Mouse (Mus musculus) liver, adult 2 months (tissue): ENCODE measurements at regions not wholly inside any gene's neighbourhood (a gene's known extent, or its start where the extent isn't known, plus 50 kb on each side); places are given as distances from the start of the nearest gene placed in this dataset.
"Not testable (repeated sequence)": the region's sequence is repeated elsewhere in the genome, so short reads cannot be mapped to it uniquely, and the experiment has no call there.

Source experiments
- DNase-seq: peaks from one replicate; pipeline ENCODE4 v3.0.0-alpha.2; 2011; ENCODE audit warnings: low read depth, low spot score; ENCODE audit errors: extremely low read depth
- H3K27ac ChIP-seq: fragments of 200-500 bp; replicated peaks from 2 replicates; pipeline ENCODE4 v1.5.1; 2012; ENCODE audit warnings: low read depth, mild to moderate bottlenecking, control low read depth, inconsistent platforms, low read length; ENCODE audit not compliant: insufficient read depth
- H3K27me3 ChIP-seq: fragments of 200-500 bp; 2 replicates; pipeline ENCODE4 v1.6.1; 2012; ENCODE audit warnings: mild to moderate bottlenecking, moderate library complexity, low read length, inconsistent platforms; ENCODE audit not compliant: control insufficient read depth, insufficient read depth
- H3K36me3 ChIP-seq: fragments of 200-500 bp; 2 replicates; pipeline ENCODE4 v1.6.1; 2012; ENCODE audit warnings: low read length, inconsistent platforms; ENCODE audit not compliant: control insufficient read depth, insufficient read depth
- H3K4me1 ChIP-seq: fragments of 200-500 bp; 2 replicates; pipeline ENCODE4 v1.6.1; 2011; ENCODE audit warnings: low read length; ENCODE audit not compliant: control insufficient read depth, insufficient read depth
- H3K4me3 ChIP-seq: fragments of 200-500 bp; 2 replicates; pipeline ENCODE4 v1.5.1; 2011; ENCODE audit warnings: low read depth, mild to moderate bottlenecking, control low read depth, low read length, moderate library complexity; ENCODE audit not compliant: insufficient read depth
- H3K79me2 ChIP-seq: fragments of 200-500 bp; 2 replicates; pipeline ENCODE4 v1.6.1; 2012; ENCODE audit warnings: inconsistent platforms, mild to moderate bottlenecking, low read length, moderate library complexity; ENCODE audit not compliant: control insufficient read depth, insufficient read depth
- H3K9ac ChIP-seq: fragments of 200-500 bp; 2 replicates; pipeline ENCODE4 v1.6.1; 2012; ENCODE audit warnings: low read depth, mild to moderate bottlenecking, control low read depth, inconsistent platforms, low read length
- CTCF ChIP-seq: fragments of 200-500 bp; IDR thresholded peaks from 2 replicates; pipeline ENCODE4 v1.5.1; 2011; ENCODE audit warnings: low read depth, low read length, control low read depth
- POLR2A ChIP-seq: fragments of 200-500 bp; IDR thresholded peaks from 2 replicates; pipeline ENCODE4 v1.6.1; 2011; ENCODE audit warnings: low read length, control low read depth; ENCODE audit not compliant: insufficient read depth; ENCODE audit errors: extremely low read depth
- WGBS: fragments of 180-500 bp; shearing (Covaris S2); methylation state at CpG from one replicate; pipeline ENCODE4 v1.1.7; 2018; 5-methylcytosine and 5-hydroxymethylcytosine counted together

GRCm38 (mm10) chr13:12925604-12926003, 79.6 kb downstream of the Prl2c2 start:
- Histone ChIP-seq H3K27me3 (no peaks in the 10 kb centered on the region), H3K36me3 (no peaks in the 10 kb centered on the region), H3K79me2 (no peaks in the 10 kb centered on the region), H3K4me3 (no peak overlapping the region), H3K27ac (no peak overlapping the region), H3K4me1 (no peaks in the 10 kb centered on the region), H3K9ac (no peak overlapping the region)
- TF ChIP-seq CTCF (peak; percentile 35; the same call in 1 of the 2 replicates), POLR2A (no peak)
- DNase-seq = no peak
- 88% methylated on average over 14 of the region's 14 CpGs for WGBS

GRCm38 (mm10) chr13:12912902-12913301, 92.3 kb downstream of the Prl2c2 start:
- no peak overlapping the region for H3K9ac ChIP-seq
- peaks cover 2% of the 10 kb centered on the region; the same call in 1 of the 2 replicates for H3K27me3 ChIP-seq
- H3K4me3 ChIP-seq = no peak overlapping the region
- TF ChIP-seq CTCF (no peak), POLR2A (no peak)
- WGBS = 78% methylated on average over 5 of the region's 5 CpGs
- no peaks in the 10 kb centered on the region for H3K36me3 ChIP-seq
- no peak overlapping the region for H3K27ac ChIP-seq
- no peaks in the 10 kb centered on the region for H3K79me2 ChIP-seq
- DNase-seq = peak; percentile 28
- H3K4me1 ChIP-seq = no peaks in the 10 kb centered on the region

- peaks cover 2% of the 10 kb centered on the region; the same call in 1 of the 2 replicates for H3K27me3 ChIP-seq
- no peak overlapping the region for H3K9ac ChIP-seq
- TF ChIP-seq CTCF = no peak
- no peak for TF ChIP-seq POLR2A
- H3K4me1 ChIP-seq = no peaks in the 10 kb centered on the region
- H3K36me3 ChIP-seq = no peaks in the 10 kb centered on the region
- DNase-seq = no peak
- H3K79me2 ChIP-seq = no peaks in the 10 kb centered on the region
- no peak overlapping the region for H3K27ac ChIP-seq
- no peak overlapping the region for H3K4me3 ChIP-seq
Observed at GRCm38 (mm10) chr13:12906151-12906550, 99.0 kb downstream of the Prl2c2 start.

GRCm38 (mm10) chr13:12889631-12890030, 89.8 kb upstream of the Prl2c3 start:
- H3K79me2 ChIP-seq, H3K27me3 ChIP-seq, H3K4me3 ChIP-seq, H3K4me1 ChIP-seq, H3K27ac ChIP-seq, H3K36me3 ChIP-seq, DNase-seq, H3K9ac ChIP-seq: not testable (repeated sequence)
- 85% methylated on average over 20 of the region's 20 CpGs for WGBS

- not testable (repeated sequence) for DNase-seq, H3K27ac ChIP-seq, H3K79me2 ChIP-seq, H3K9ac ChIP-seq, H3K4me1 ChIP-seq, H3K4me3 ChIP-seq, H3K36me3 ChIP-seq, H3K27me3 ChIP-seq
- WGBS = 62% methylated on average over 3 of the region's 3 CpGs
Observed at GRCm38 (mm10) chr13:12879506-12879905, 79.6 kb upstream of the Prl2c3 start.

GRCm38 (mm10) chr13:12864946-12865345, 65.1 kb upstream of the Prl2c3 start:
- not testable (repeated sequence) for H3K27ac ChIP-seq, H3K4me1 ChIP-seq, DNase-seq, H3K27me3 ChIP-seq, H3K9ac ChIP-seq, H3K79me2 ChIP-seq, H3K4me3 ChIP-seq, H3K36me3 ChIP-seq
- WGBS = 84% methylated on average over 1 of the region's 1 CpGs

- TF ChIP-seq CTCF (no peak), POLR2A (no peak)
- Histone ChIP-seq H3K79me2 (no peaks in the 10 kb centered on the region), H3K27me3 (no peaks in the 10 kb centered on the region), H3K4me1 (no peaks in the 10 kb centered on the region), H3K36me3 (no peaks in the 10 kb centered on the region), H3K4me3 (no peak overlapping the region), H3K9ac (no peak overlapping the region), H3K27ac (no peak overlapping the region)
- no peak for DNase-seq
Observed at GRCm38 (mm10) chr13:12864263-12864662, 64.4 kb upstream of the Prl2c3 start.

- H3K4me1 ChIP-seq, H3K36me3 ChIP-seq, H3K4me3 ChIP-seq, H3K79me2 ChIP-seq, H3K27ac ChIP-seq, H3K27me3 ChIP-seq, H3K9ac ChIP-seq, DNase-seq: not testable (repeated sequence)
- 84% methylated on average over 7 of the region's 7 CpGs for WGBS
Observed at GRCm38 (mm10) chr13:12863542-12863941, 63.7 kb upstream of the Prl2c3 start.

GRCm38 (mm10) chr13:12860954-12861353, 61.1 kb upstream of the Prl2c3 start:
- not testable (repeated sequence) for H3K4me3 ChIP-seq, H3K79me2 ChIP-seq, H3K4me1 ChIP-seq, DNase-seq, H3K27me3 ChIP-seq, H3K9ac ChIP-seq, H3K36me3 ChIP-seq, H3K27ac ChIP-seq
- WGBS = 95% methylated on average over 16 of the region's 17 CpGs
